Mouse (Mus musculus): ENCODE measurements at regions not wholly inside any gene's neighbourhood (a gene's known extent, or its start where the extent isn't known, plus 50 kb on each side); places are given as distances from the start of the nearest gene placed in this dataset.

GRCm38 (mm10) chr13:44121241-44121671, 336.7 kb downstream of the Cd83 start:
- WGBS, result 70% methylated on average over 8 of the region's 8 CpGs
- Histone ChIP-seq H3K36me3 (replicated peaks; ENCODE audit: control insufficient read depth, insufficient read depth, low read length) (no peaks in the 10 kb centered on the region), H3K4me1 (ENCODE audit: control insufficient read depth, insufficient read depth) (no peaks in the 10 kb centered on the region), H3K27ac (ENCODE audit: low read depth) (no peak overlapping the region), H3K4me3 (ENCODE audit: low read depth, low read length) (no peak overlapping the region), H3K4me2 (ENCODE audit: low read depth, low read length) (no peak overlapping the region), H3K9me3 (replicated peaks; ENCODE audit: control insufficient read depth, low read length) (no peaks in the 10 kb centered on the region), H3K9ac (replicated peaks; ENCODE audit: low read depth, low read length) (no peak overlapping the region), H3K27me3 (ENCODE audit: control insufficient read depth, insufficient read depth, low read length) (no peaks in the 10 kb centered on the region)
- no peak for ATAC-seq (ENCODE audit: insufficient read depth, low read depth)
- TF ChIP-seq CTCF (IDR thresholded peaks at IDR 0.05; ENCODE audit: low read depth) (no peak), EP300 (IDR thresholded peaks at IDR 0.05; ENCODE audit: low read depth) (no peak)
- DNase-seq (ENCODE audit: low spot score), result no peak

DNA sequence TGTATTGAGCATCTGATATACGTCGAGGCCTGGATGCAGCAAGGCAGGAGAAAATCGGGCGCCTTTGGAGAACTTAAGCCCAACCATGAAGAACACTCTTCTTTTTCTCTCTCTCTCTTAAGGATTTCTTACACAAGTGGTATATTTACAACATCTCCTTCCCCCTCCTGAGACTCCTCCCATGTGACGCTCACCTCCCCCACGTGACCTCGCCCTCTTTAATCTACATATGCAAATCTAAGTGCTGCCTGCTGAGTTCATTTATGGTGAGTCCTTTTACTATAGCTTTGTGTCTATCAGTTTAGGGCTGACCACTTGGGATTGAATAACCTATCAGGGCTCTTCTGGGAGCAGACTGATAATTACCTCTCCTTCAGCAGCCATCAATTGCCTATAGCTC, 337.4 kb downstream of the Cd83 start:
- ATAC-seq (ENCODE audit: insufficient read depth, low read depth), result no peak
- Histone ChIP-seq H3K9me3 (replicated peaks; ENCODE audit: control insufficient read depth, low read length) (no peaks in the 10 kb centered on the region), H3K4me3 (ENCODE audit: low read depth, low read length) (no peak overlapping the region), H3K4me2 (ENCODE audit: low read depth, low read length) (no peak overlapping the region), H3K36me3 (replicated peaks; ENCODE audit: control insufficient read depth, insufficient read depth, low read length) (no peaks in the 10 kb centered on the region), H3K4me1 (ENCODE audit: control insufficient read depth, insufficient read depth) (no peaks in the 10 kb centered on the region), H3K9ac (replicated peaks; ENCODE audit: low read depth, low read length) (no peak overlapping the region), H3K27ac (ENCODE audit: low read depth) (no peak overlapping the region), H3K27me3 (ENCODE audit: control insufficient read depth, insufficient read depth, low read length) (no peaks in the 10 kb centered on the region)
- no peak for TF ChIP-seq CTCF (IDR thresholded peaks at IDR 0.05; ENCODE audit: low read depth)
- no peak for TF ChIP-seq EP300 (IDR thresholded peaks at IDR 0.05; ENCODE audit: low read depth)
- no peak for DNase-seq (ENCODE audit: low spot score)
- WGBS, result 73% methylated on average over 7 of the region's 7 CpGs

GRCm38 (mm10) chr13:44126198-44126597, 341.6 kb downstream of the Cd83 start:
- H3K4me2 ChIP-seq (ENCODE audit: low read depth, low read length), result no peak overlapping the region
- H3K27me3 ChIP-seq (ENCODE audit: control insufficient read depth, insufficient read depth, low read length), result no peaks in the 10 kb centered on the region
- H3K4me3 ChIP-seq (ENCODE audit: low read depth, low read length), result no peak overlapping the region
- DNase-seq (ENCODE audit: low spot score) (no peak), ATAC-seq (ENCODE audit: insufficient read depth, low read depth) (no peak)
- WGBS, result 30% methylated on average over 10 of the region's 10 CpGs
- H3K36me3 ChIP-seq (replicated peaks; ENCODE audit: control insufficient read depth, insufficient read depth, low read length), result no peaks in the 10 kb centered on the region
- H3K9me3 ChIP-seq (replicated peaks; ENCODE audit: control insufficient read depth, low read length), result no peaks in the 10 kb centered on the region
- H3K4me1 ChIP-seq (ENCODE audit: control insufficient read depth, insufficient read depth), result peaks cover 4% of the 10 kb centered on the region; the same call in 1 of the 2 replicates
- H3K9ac ChIP-seq (replicated peaks; ENCODE audit: low read depth, low read length), result no peak overlapping the region
- no peak for TF ChIP-seq EP300 (IDR thresholded peaks at IDR 0.05; ENCODE audit: low read depth)
- no peak overlapping the region for H3K27ac ChIP-seq (ENCODE audit: low read depth)

DNA sequence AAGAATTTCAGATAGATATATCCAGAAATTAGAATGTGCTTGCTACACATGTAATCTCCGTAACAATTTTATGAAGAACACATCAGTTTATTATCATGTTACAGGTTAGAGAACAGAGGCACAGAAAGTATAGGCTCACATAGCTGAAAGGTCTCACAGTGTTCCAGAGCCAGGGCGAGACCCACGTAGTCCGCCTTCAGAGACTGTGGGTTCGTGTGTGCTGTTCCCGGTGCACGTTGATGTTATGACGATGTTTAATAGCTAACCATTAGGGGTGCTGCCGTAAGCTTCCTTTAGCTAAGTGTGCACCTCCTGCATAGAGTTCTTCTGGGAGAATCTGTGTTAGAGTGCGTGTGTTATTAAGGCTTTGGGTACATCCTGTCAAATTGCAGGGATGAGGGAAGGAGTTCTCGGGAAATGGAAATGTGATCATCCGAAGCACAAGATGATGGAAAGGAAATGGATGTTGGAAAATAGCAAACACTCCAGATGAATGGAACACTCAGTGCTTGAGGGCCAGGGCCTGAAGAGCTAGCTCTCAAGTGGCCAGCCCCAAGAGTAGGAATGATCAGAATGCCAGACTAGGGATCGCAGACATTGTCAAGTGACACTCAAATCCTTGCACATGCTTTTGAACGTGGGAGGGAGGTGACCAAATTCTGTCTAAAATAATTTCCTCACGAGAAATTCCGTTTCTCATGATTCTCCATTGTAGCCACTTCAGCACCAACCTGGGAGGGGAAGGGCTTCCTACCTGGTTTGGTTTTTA, 344.1 kb downstream of the Cd83 start:
- Histone ChIP-seq H3K9me3 (replicated peaks; ENCODE audit: control insufficient read depth, low read length) (no peaks in the 10 kb centered on the region), H3K4me1 (ENCODE audit: control insufficient read depth, insufficient read depth) (peaks cover 7% of the 10 kb centered on the region), H3K27me3 (ENCODE audit: control insufficient read depth, insufficient read depth, low read length) (no peaks in the 10 kb centered on the region), H3K4me3 (ENCODE audit: low read depth, low read length) (no peak overlapping the region), H3K4me2 (ENCODE audit: low read depth, low read length) (no peak overlapping the region), H3K9ac (replicated peaks; ENCODE audit: low read depth, low read length) (no peak overlapping the region), H3K27ac (ENCODE audit: low read depth) (no peak overlapping the region), H3K36me3 (replicated peaks; ENCODE audit: control insufficient read depth, insufficient read depth, low read length) (no peaks in the 10 kb centered on the region)
- ATAC-seq (ENCODE audit: insufficient read depth, low read depth), result no peak
- TF ChIP-seq CTCF (IDR thresholded peaks at IDR 0.05; ENCODE audit: low read depth) (no peak), EP300 (IDR thresholded peaks at IDR 0.05; ENCODE audit: low read depth) (no peak)
- WGBS, result 65% methylated on average over 16 of the region's 16 CpGs
- DNase-seq (ENCODE audit: low spot score), result no peak

- WGBS, result 75% methylated on average over 5 of the region's 5 CpGs
- no peaks in the 10 kb centered on the region for H3K36me3 ChIP-seq (replicated peaks; ENCODE audit: control insufficient read depth, insufficient read depth, low read length)
- TF ChIP-seq CTCF (IDR thresholded peaks at IDR 0.05; ENCODE audit: low read depth) (no peak), EP300 (IDR thresholded peaks at IDR 0.05; ENCODE audit: low read depth) (no peak)
- H3K9ac ChIP-seq (replicated peaks; ENCODE audit: low read depth, low read length), result no peak overlapping the region
- H3K9me3 ChIP-seq (replicated peaks; ENCODE audit: control insufficient read depth, low read length), result no peaks in the 10 kb centered on the region
- DNase-seq (ENCODE audit: low spot score) (no peak), ATAC-seq (ENCODE audit: insufficient read depth, low read depth) (no peak)
- no peak overlapping the region for H3K27ac ChIP-seq (ENCODE audit: low read depth)
- H3K27me3 ChIP-seq (ENCODE audit: control insufficient read depth, insufficient read depth, low read length), result no peaks in the 10 kb centered on the region
- H3K4me3 ChIP-seq (ENCODE audit: low read depth, low read length), result no peak overlapping the region
- H3K4me1 ChIP-seq (ENCODE audit: control insufficient read depth, insufficient read depth), result peaks cover 10% of the 10 kb centered on the region
- H3K4me2 ChIP-seq (ENCODE audit: low read depth, low read length), result no peak overlapping the region
Measured at GRCm38 (mm10) chr13:44131916-44132315, 347.3 kb downstream of the Cd83 start.

GRCm38 (mm10) chr13:44132510-44132909, 347.9 kb downstream of the Cd83 start:
- Histone ChIP-seq H3K27me3 (ENCODE audit: control insufficient read depth, insufficient read depth, low read length) (no peaks in the 10 kb centered on the region), H3K4me2 (ENCODE audit: low read depth, low read length) (no peak overlapping the region), H3K4me1 (ENCODE audit: control insufficient read depth, insufficient read depth) (peaks cover 10% of the 10 kb centered on the region), H3K9me3 (replicated peaks; ENCODE audit: control insufficient read depth, low read length) (no peaks in the 10 kb centered on the region), H3K4me3 (ENCODE audit: low read depth, low read length) (no peak overlapping the region), H3K36me3 (replicated peaks; ENCODE audit: control insufficient read depth, insufficient read depth, low read length) (no peaks in the 10 kb centered on the region), H3K27ac (ENCODE audit: low read depth) (no peak overlapping the region), H3K9ac (replicated peaks; ENCODE audit: low read depth, low read length) (no peak overlapping the region)
- TF ChIP-seq CTCF (IDR thresholded peaks at IDR 0.05; ENCODE audit: low read depth) (no peak), EP300 (IDR thresholded peaks at IDR 0.05; ENCODE audit: low read depth) (no peak)
- DNase-seq (ENCODE audit: low spot score) (no peak), ATAC-seq (ENCODE audit: insufficient read depth, low read depth) (no peak)
- WGBS, result 93% methylated on average over 4 of the region's 4 CpGs

Measured in heart, postnatal 0 days (tissue).